Mouse (Mus musculus) lung, adult 2 months (tissue): ENCODE results near the gene Casq2.

Experiments used
- CTCF ChIP-seq: fragments of 200-500 bp; IDR thresholded peaks from 2 replicates; pipeline ENCODE4 v1.5.1; 2011; ENCODE audit warnings: mild to moderate bottlenecking, low read length, control low read depth; ENCODE audit not compliant: insufficient read depth
- POLR2A ChIP-seq: fragments of 200-500 bp; IDR thresholded peaks from 2 replicates; pipeline ENCODE4 v1.6.1; 2011; ENCODE audit warnings: low read depth, mild to moderate bottlenecking, control low read depth, low read length, borderline replicate concordance; ENCODE audit errors: extremely low read depth

DNA sequence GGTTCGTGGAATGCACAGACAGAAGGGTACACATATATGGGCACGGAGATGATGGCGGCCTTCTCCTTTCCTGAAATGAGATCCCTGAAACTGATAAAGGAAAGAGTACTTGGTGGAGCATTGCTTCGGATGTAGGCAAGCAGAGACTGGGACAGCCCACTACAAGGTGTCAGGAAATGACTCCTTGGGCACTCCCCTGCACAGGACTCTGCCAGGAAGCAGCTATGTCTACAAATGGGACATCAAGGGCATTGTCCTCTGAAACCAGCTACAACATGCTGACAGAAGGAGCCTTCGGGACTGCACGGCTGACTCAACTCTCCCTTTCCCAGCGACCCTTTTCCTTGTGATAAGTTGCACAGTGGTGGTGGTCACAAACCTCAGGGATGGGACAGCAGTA lies 70.5 kb downstream of the Casq2 start:
- TF ChIP-seq CTCF = no peak
- no peak for TF ChIP-seq POLR2A
